Mouse (Mus musculus): ENCODE measurements around the gene Vmn1r15. TPM values are rescaled to one million over a fixed set of nuclear protein-coding genes. Genes with fewer than 3 reads are reported as not detected.

Vmn1r15 gene
- not detected in 2 replicates for polyA plus RNA-seq (2012; rRNA removed)

DNA sequence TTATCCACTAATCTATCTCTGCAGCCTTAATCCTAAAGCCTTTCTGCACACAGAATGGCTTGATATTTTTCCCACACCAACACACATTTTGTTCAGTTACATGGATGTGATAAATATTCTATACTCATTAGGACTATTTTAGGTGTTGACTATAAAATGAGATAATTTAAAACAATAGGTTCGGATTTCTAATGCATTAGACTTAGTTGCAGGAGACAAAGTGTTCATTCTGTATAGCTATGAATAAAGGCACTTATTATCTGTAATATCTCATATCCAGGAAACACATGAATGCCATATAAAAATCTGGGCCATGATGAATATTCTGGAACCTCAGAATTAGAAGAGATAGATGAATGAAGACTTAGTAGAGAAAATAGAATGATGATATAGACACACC, at the start of gene Vmn1r15:
Vmn1r15 (plus strand) TSS at position 301 of the 400 bp plus-strand sequence.
- DNase-seq (ENCODE audit: low spot score) = no peak

DNA sequence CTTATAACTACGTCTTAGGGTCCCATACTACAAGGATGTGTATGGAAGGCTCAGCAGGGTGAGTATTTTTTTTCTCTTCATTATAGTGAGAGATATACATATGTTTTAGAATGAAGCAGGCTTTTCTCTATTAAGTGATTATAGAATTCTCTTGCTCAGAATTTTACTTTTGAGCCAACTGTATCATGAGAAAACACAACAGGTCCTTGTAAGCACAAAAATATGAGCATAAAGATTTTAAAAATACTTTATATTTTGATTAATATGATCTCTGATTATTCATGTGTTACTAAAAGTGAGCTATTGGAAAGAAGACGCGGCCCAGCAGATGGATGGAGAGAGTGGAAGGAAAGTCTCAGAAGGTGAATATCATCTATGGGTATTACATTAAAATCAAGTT, 26.4 kb upstream of the Vmn1r15 start, which contains the start of gene Vmn1r14:
Vmn1r14 (plus strand) TSS at position 301 of the 400 bp plus-strand sequence.
- DNase-seq (ENCODE audit: low spot score) = no peak

- DNase-seq (ENCODE audit: low spot score) = no peak
Observed at GRCm38 (mm10) chr6:57260990-57261389, 3.2 kb downstream of the Vmn1r15 start.

DNA sequence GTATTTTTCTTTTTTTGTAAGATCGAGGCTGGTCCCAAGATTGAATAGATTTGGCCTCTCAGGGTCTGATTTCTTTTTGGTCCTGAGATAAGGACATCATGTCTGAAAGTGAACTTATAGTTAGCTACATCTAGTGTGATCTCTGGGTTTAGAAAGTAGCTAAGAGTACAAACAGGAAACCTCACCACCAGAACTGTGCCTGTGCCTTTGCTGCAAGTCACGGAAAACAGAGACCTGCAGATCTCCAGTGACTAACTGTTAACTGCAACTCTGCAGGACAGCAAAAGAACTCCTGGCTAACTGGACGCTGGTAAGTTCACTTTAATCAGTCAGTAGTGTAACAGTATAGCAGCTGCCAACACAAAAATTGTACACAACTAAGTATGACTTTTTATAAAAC, 14.1 kb downstream of the Vmn1r15 start:
- DNase-seq (ENCODE audit: low spot score) = no peak

DNA sequence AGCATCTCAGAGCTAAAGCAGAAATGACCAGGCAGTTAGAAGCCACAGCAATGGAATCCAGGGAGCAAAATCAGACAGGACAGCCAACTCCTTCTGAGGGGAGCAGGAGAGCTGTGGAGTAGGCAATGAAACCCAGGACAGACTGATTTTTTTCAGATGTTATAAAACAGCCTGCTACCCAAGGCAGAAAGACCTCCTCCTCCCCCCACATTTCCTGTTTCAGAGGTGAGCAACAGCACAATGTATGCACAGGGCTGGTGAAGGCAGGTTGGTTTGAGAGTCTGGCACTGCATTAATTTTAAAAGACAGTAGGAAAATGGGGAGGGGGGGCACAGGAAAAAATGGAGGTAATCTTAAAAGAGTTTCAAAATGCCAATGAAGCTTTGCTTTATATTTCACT, 14.8 kb downstream of the Vmn1r15 start:
- DNase-seq (ENCODE audit: low spot score) = no peak

DNA sequence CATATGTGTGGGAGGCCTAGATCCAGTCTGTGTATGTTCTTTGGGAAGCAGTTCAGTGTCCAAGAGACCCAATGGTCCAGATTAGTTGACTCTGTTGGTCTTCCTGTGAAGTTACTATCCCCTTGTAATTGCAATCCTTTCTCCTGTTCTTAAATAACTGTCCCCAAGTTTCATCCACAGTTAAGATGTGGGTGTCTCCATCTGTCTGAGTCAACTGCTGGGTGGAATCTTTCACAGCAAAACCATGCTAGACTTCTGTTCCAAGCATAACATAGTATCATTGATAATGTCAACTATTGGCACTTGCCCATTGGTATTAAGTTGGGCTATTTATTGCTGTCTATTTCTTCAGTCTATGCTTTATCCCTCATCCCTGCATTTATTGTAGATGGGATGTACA, 21.2 kb downstream of the Vmn1r15 start:
- DNase-seq (ENCODE audit: low spot score) = no peak

Other genes with a start within 250 kb of the Vmn1r15 start
- gene Vmn1r7, start 232.6 kb upstream of the Vmn1r15 start, polyA plus RNA-seq (2012; rRNA removed) = not detected in 2 replicates
- not detected in 2 replicates for gene Vmn1r8, start 225.7 kb upstream of the Vmn1r15 start, polyA plus RNA-seq (2012; rRNA removed)
- not detected in 2 replicates for gene Vmn1r9, start 191.2 kb upstream of the Vmn1r15 start, polyA plus RNA-seq (2012; rRNA removed)
- gene Vmn1r10, start 148.5 kb upstream of the Vmn1r15 start, polyA plus RNA-seq (2012; rRNA removed) = not detected in 2 replicates
- not detected in 2 replicates for gene Vmn1r11, start 124.5 kb upstream of the Vmn1r15 start, polyA plus RNA-seq (2012; rRNA removed)
- not detected in 2 replicates for gene Vmn1r12, start 101.0 kb upstream of the Vmn1r15 start, polyA plus RNA-seq (2012; rRNA removed)
- gene Vmn1r13, start 54.7 kb upstream of the Vmn1r15 start, polyA plus RNA-seq (2012; rRNA removed) = not detected in 2 replicates
- not detected in 2 replicates for gene Vmn1r14, start 26.3 kb upstream of the Vmn1r15 start, polyA plus RNA-seq (2012; rRNA removed)
- not detected in 2 replicates for gene Vmn1r16, start 71.5 kb downstream of the Vmn1r15 start, polyA plus RNA-seq (2012; rRNA removed)
- not detected in 2 replicates for gene Vmn1r17, start 105.8 kb downstream of the Vmn1r15 start, polyA plus RNA-seq (2012; rRNA removed)
- not detected in 2 replicates for gene Vmn1r18, start 137.8 kb downstream of the Vmn1r15 start, polyA plus RNA-seq (2012; rRNA removed)
- not detected in 2 replicates for gene Vmn1r19, start 145.8 kb downstream of the Vmn1r15 start, polyA plus RNA-seq (2012; rRNA removed)
- gene Vmn1r20, start 171.0 kb downstream of the Vmn1r15 start, polyA plus RNA-seq (2012; rRNA removed) = not detected in 2 replicates